Mouse (Mus musculus): ENCODE measurements around the gene Gm12216. TPM values are rescaled to one million over a fixed set of nuclear protein-coding genes. Genes with fewer than 3 reads are reported as not detected.
"Not testable (repeated sequence)": the region's sequence is repeated elsewhere in the genome, so short reads cannot be mapped to it uniquely, and the experiment has no call there.

Gene Gm12216
- total RNA-seq, 4 experiments from 2014 or later = 4.1 to 12.6 (median 9.8) TPM

GRCm38 (mm10) chr11:53873909-53874704, 15.1 kb upstream of the Gm12216 start:
- DNase-seq = not testable (repeated sequence)

- peak; percentile 52 for DNase-seq
Observed at GRCm38 (mm10) chr11:53871786-53872507, 12.9 kb upstream of the Gm12216 start.

- no peak for DNase-seq
Observed at GRCm38 (mm10) chr11:53869172-53869571, 10.1 kb upstream of the Gm12216 start.

GRCm38 (mm10) chr11:53868323-53868722, 9.3 kb upstream of the Gm12216 start:
- DNase-seq = not testable (repeated sequence)

GRCm38 (mm10) chr11:53864724-53865310, 5.8 kb upstream of the Gm12216 start:
- DNase-seq = not testable (repeated sequence)

- DNase-seq = not testable (repeated sequence)
Observed at GRCm38 (mm10) chr11:53860944-53861343, 1.9 kb upstream of the Gm12216 start.

- no peak for DNase-seq
Observed at GRCm38 (mm10) chr11:53858058-53858760, 847 bp downstream of the Gm12216 start.

- DNase-seq = no peak
Observed at GRCm38 (mm10) chr11:53853665-53854064, 5.4 kb downstream of the Gm12216 start.

GRCm38 (mm10) chr11:53851795-53852194, 7.3 kb downstream of the Gm12216 start:
- no peak for DNase-seq

- DNase-seq = peak; percentile 69
Observed at GRCm38 (mm10) chr11:53849588-53850320, 9.3 kb downstream of the Gm12216 start.

- DNase-seq = no peak
Observed at GRCm38 (mm10) chr11:53845680-53846079, 13.4 kb downstream of the Gm12216 start.

GRCm38 (mm10) chr11:53843106-53843505, 15.9 kb downstream of the Gm12216 start:
- no peak for DNase-seq

- no peak for DNase-seq
Observed at GRCm38 (mm10) chr11:53842161-53842581, 16.9 kb downstream of the Gm12216 start.

GRCm38 (mm10) chr11:53841514-53841913, 17.5 kb downstream of the Gm12216 start:
- DNase-seq = no peak

- DNase-seq = no peak
Observed at GRCm38 (mm10) chr11:53839663-53840642, 19.1 kb downstream of the Gm12216 start.

GRCm38 (mm10) chr11:53839147-53839546, 19.9 kb downstream of the Gm12216 start:
- DNase-seq = no peak

GRCm38 (mm10) chr11:53837731-53838130, 21.3 kb downstream of the Gm12216 start:
- no peak for DNase-seq

GRCm38 (mm10) chr11:53835379-53836010, 23.6 kb downstream of the Gm12216 start:
- DNase-seq = no peak

GRCm38 (mm10) chr11:53825409-53825808, 33.6 kb downstream of the Gm12216 start:
- no peak for DNase-seq

GRCm38 (mm10) chr11:53821945-53822338, 37.1 kb downstream of the Gm12216 start:
- no peak for DNase-seq

All from adrenal gland, adult 8-10 months (tissue).